Mouse (Mus musculus) kidney, adult 8-10 months (tissue): ENCODE results near the gene Clstn1.

ENCODE experiments used
- DNase-seq, 2 experiments: peaks; one replicate each; pipeline ENCODE4 v3.0.0; 2022

The Clstn1 gene

DNA sequence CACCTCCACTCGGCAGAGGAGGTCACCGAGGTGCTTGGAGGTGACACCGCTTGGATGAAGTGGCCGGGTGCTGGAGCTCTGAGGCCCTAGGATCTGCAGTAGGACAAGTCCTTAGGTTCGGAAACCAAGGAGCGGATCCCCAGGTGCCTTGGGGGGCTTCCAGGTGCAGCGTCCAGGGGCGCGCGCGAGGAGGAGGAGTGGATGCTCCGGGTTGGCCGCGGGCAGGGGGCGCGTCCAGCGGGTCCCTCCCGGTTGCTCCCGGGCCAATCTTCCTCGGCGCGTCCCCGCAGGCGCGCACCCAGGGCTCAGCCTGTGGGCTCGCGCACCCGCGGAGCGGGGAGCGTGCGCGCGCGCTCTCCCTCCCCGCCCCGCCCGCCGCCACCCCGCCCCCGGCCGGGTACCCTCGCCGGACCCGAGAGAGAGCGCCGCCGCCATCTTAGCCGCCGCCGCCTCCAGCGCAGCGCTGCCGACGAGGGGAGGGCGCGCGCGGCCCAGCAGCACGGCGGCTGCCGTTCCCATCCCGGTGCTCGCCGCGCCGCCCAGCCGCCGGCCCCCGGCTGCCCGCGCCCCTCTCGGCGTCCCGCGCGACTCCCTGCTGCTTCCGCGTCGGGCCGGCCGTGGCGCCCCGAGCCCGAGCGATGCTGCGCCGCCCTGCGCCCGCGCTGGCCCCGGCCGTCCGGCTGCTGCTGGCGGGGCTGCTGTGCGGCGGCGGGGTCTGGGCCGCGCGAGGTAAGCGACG is at the start of gene Clstn1:
Clstn1 (plus strand) TSS at position 425 of the 739 bp plus-strand sequence.
- peak; percentile 22 to 37 for DNase-seq

DNA sequence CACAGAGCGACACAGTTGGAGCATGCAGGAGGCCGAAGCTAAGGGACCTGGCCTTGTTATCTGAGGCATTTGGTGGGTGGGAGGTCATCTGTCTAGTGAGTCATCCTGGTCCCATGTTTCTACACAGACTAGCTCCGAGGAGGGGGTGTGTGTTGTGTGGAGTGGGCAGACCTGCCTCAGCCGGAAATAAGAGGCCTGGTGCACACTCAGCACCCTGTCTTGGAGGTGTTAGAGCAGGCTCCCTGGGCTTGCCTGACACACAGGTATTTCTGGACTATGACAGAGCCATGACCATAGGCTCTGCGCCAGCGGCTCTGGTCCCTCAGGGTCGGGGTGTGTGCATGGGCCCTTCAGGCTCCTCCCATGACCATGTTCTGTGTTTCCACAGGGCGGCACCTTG is 46.8 kb upstream of the Clstn1 start:
- no peak for DNase-seq

DNA sequence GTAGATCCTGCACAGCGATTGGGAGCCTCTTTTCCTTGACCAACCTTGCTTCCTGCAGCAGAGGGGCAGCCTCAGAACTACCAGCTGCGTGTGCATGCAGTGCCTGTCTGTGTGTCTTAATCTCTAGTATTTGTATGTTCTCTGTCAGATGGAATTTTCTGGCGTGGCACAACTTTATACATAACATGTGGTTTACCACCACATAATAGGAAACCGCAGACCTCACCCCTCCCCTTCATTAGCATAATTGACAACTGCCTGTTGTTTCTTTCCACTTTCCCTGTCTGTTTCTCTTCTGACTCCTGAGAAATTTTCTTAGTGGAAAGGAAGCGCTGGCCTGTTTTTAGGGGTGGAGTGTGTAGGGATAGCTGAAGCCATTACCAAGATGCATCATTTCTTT is 44.3 kb upstream of the Clstn1 start:
- DNase-seq = no peak

DNA sequence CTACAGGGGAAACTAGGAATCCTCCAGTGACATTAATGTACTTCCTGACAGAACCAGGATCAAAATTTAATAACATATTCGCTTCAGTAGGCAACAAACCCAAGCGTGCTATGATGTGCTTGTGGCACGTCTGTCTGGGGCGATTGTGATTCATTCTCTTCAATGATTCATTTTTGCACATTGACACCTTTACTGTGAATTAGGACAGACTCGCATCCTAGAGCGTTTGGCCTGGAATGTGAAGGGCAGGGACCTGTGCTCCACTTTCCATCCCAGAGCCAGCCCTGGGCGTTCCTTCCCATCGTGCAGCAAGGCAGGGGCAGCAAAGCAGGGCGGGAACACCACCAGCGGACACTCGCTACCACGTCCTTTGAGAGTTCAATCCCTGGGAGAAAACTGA is 43.8 kb upstream of the Clstn1 start:
- no peak for DNase-seq

DNA sequence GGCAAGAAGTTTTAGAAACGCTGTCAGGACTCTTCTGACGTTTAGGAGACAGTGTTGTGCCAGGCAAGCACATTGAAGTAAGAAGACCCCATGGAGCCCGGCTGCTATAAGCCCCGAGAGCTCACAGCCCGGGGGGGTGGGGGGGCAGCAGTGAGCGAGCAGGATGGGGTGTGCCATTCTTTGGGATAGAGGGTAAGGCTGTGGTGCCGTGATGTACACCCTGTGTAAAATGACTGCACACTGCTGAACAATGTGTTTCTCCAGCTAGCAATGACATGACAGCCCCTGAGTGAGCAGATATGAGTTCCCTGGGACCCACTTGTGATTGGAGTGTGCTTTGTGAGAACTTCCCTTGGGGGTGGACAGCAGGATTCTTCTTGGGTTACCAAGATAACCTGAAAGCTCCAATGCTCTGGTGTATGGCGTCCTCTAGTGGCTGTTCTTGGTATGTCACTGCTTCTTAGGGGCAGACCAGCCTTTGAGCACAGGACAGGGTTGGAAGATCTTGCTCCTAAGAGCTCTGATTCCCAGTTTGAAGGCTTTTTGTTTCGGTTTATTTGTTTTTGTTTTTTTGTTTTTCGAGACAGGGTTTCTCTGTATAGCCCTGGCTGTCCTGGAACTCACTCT is 43.2 kb upstream of the Clstn1 start:
- peak; percentile 58 to 90 for DNase-seq

DNA sequence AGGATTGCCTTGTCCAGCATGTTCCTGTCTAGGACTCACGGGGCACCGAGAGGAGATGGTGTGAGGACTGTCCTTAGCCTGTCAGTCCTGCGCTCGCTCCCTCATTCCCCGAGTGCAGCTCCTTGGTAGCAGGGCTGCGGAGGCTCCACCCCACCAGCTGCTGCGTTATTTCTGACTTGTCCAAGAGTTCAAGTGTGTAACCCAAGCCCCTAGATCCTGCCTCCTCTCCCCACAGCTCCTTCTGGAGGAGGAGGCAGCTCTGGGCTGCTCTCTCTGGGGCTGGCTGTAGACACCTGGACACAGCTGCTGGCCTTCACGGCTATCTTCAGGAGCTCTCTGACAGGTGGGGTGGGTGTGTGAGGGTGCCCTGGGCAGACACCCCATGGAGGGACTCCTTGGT is 41.4 kb upstream of the Clstn1 start:
- no peak for DNase-seq

DNA sequence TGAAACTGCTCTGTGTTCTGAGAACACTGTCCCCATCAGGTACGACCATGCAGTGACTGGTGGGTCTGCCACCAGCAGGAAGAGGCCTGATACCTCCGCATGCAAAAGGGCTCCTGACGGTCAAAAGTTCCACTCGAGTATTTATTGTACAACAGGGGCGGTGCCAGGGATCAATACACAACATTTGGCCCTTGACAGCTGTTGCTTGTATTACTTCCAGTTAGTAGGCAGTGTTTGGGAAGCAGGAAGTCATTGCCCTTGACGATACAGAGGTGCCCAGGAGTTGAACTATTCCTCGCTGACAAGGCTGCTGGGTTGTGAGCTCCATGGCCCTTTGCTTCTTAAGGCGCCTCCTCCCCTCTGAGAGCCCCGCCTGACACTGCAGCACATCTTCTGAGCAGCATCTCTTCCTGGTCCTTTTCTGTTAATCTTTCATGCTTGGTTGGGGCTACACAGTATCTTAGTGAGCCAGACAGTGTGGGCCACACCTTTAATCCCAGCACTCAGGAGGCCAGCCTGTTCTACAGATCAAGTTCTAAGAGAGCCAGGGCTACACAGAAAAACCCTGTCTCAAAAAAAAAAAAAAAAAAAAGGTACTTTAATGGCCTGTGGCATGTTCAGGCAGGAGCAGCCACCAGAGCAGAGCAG is 39.3 kb upstream of the Clstn1 start:
- DNase-seq = no peak

DNA sequence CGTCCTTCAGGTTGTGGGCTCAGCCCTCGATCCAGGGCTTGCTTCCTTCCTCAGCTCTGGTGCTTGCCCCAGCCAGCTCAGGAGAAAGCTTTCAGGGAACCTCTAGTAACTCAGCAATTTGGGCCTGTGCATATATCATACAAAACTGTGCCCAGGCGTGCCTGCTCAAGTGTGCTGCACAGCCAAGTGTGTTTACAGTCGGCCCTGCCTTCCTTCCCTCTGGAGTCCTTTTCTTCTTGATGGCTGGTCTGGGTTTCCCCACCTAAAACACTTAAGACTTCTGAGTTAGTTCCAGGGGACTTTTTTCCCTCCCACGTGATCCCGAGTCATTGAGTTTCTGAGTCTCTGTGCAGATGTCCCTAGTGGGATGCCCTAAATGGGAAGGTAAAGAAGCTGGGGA is 38.7 kb upstream of the Clstn1 start:
- DNase-seq = no peak

DNA sequence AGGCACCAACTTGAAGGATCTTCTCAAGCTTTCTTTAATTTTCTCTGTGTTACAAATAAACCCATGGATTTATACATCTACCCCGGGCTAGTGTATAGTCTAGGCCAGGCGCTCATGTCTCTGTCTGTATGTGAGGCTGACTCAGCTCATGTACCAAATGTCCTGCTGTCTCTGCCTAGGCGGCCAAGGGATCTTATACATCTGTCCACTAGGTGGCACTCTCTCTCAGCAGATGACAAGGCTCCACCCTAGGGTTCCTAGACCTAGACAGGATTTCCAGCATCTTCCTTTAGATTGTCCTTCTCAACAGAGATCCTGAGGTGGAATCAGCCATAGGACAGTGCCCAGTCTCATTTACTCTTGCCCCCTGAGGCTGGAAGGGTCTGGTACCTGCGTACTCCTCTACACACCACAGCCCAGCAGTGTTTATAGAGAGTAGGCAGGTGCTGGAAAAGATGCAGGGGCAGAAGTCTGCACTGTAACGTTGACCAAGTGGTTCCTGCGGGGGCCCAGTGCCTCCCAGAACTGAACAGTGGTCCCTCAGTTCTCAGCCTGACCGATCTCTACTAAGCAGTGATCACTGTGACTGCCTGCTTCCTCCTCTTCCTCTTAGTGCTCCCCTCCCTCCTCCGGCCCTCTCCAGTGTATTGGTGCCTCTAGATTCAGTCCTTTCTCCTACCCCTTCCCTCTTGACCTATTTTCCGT is 36.9 kb upstream of the Clstn1 start:
- DNase-seq = peak; percentile 62 to 81

DNA sequence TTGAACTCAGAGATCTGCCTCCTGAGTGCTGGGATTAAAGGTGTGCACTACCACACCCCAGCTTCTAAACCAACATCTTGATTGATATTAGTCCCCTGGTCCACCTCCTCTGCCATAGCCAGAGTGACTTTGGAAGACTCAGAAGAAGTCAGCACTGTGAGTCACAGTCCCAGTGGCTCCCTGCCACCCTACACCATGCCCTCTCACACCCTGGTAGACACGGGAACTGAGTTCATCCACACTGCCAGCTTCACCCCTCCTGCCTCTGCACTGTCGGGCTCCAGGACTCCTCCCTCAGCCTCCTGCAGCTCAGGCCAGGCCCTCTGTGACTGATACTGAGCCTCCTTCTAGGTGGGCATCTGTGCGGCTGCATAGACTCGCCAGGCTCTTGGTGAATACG is 35.4 kb upstream of the Clstn1 start:
- DNase-seq = no peak

DNA sequence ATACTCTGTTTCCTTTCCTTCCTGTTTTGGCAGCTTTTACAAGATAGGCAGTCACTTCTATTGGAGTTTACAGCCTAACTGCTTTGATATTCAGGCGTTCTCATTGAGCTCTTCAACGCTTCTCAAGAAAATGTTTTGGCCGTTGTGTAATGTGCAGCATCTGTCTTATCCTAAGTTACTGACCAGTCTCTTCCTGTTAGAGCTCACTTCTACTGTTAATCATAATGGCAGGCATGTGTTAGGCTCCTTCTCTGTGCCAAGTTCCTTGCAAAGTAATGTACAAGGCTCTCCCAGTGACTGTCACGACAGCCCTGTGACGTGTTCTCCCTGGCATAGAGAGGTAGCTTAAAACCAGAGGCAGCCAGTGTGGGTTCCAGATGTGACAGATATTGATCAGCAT is 34.6 kb upstream of the Clstn1 start:
- no peak for DNase-seq

DNA sequence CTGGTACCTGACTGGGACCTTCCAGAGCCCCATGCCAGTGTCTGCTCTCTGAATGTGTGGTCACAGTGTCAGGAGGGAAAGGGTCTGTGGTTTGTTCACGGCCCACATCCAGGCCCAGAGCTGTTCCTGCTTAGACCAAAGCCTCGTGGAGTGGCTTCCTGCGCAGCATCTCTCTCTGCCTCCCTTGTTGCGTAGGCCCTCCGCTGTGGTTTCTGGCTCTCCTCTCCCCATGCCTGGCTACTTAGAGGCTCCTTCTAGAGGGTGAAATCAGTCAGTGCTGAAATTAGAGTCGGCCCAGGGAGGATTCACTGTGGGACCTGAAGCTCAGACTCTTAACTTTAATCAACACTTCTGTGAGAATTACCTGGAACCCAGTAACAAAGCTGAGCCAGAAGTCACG is 32.4 kb upstream of the Clstn1 start:
- DNase-seq = no peak

DNA sequence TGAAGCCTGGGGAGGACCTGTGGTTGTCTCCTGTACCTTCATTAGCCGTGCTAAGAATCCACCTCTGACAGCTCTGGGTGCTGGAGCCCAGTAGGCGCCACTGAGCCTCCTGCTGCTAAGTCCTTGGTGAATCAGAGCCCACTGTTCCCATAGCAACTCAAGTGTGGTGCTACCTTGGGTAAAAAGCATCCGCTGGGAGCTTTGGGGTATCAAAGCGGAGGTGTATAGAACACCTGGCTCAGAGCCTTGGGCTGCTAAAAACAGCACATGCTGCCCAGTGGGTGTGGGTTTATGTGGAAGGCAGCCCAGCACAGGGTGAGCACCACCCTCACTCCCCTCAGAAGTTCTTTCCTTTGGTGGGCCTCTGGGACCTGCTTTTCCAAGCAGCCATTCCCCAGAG is 30.2 kb upstream of the Clstn1 start:
- DNase-seq = no peak

DNA sequence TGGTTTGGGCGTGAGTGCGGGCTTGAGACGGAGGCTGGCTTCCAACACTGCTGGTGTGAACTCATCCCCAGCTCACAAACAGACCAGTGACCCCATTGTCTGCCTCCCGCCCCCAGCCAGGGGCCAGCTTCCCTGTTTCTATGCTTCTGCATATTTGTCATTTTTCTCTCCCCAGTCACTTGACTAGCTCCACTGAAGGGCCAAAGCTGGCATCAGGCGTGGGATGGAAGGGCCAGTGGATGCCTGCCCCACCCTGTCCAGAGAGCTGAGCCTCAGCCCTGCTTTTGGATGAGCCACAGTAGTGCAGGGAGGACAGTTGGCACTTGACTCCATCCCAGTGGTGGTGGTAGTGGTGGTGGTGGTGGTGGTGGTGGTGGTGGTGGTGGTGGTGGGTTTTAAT is 28.4 kb upstream of the Clstn1 start:
- DNase-seq = no peak

DNA sequence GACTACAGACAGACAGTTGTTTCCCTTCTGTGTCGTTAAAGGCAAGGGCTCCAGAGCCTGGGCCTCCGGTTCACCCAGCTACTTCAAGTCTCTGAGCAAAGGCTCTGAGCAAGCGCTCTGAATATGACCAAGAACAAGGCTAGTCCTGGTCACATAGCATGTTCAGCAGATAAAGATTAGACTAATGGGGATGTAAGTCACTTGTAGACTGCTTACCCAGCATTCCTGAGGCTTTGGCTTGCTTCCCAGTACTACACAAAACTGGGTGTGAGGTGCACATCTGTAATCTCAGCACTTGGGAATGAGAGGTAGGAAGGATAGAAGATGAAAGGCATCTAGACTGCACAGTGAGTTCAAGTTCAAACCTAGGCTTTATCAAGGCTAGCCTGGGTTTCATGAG is 27.9 kb upstream of the Clstn1 start:
- DNase-seq = no peak

DNA sequence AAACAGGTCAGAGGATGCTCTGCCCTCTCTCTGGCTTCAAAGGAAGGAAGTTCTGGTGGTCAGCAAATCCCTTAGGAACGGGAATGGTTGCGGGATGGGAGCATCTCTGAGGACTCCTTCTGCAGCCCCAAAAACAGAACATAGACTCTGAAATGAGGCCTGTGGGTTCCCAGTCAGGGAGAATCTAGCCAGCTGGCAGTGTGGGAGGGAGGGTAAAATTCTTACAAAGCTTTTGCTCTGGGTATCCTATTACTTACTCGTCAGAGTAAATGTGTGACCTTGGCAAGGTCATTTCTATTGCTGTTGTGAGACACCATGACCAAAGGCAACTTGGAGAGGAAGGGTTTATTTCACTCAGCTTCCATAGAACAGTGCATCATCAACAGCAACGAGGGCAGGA is 24.9 kb upstream of the Clstn1 start:
- DNase-seq = no peak

DNA sequence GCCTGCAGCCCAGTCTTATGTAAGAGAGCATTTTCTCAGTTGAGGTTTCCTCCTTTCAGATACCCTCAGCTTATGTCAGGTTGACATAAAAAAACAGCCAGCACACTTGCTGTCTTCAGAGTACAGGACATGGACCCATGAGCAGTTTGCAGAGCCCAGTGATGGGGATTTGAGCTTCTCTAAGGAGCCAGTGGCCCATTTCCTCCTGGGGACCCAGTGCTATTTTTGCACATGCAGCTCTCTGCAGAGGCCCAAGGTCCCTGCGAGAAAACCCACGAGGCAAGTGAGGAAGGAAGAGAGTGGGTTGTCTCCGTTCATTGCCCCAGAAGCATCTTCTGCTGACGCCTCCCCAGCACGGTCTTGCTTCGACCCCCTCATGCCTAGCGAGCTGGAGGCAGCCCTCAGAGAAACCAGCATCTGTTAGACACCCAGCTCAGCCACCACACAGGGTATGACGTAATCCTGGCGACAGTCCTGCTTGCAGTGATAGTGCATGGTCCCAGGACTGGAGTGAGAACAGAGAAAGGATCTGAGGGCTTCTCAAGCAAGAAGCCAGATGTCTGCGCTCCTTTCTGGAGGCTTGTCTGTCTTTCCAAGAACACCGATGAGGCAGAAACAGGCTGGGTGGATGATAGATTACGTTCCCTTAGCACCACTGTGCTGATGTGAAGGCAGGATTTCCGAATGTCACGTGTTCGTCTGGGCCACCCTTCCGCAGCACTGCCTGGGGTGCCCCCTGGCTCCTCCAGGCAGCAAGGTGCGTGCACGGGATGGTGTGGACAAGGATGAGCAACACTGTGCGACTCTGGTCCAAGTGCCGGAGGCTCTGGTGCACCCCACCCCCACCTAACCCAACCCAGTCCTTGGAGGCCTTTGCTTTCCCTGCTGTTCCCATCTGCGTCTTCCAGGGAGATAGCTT is 24.0 kb upstream of the Clstn1 start:
- DNase-seq = no peak

DNA sequence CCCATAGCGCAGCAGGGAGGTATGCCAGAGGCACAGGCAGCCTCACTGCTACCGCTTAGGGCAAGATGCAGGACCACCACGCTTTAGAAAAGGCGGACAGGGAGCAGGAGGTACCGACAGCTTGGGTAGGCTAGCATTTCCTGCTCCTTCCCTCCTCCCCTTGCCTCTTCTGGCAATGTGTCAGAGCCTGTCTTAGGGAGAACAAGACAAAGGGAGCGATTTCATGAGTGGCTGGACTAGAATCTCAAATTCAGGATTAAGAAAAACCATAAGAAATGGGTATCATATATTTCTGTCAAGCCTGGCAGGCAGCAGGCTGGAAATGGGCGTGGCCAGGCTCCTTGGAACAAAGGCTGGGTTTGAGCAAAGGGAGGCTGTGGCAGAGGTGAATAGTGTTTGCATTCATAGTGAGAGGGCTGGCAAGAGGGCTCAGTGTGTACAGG is 23.3 kb upstream of the Clstn1 start:
- DNase-seq = no peak

DNA sequence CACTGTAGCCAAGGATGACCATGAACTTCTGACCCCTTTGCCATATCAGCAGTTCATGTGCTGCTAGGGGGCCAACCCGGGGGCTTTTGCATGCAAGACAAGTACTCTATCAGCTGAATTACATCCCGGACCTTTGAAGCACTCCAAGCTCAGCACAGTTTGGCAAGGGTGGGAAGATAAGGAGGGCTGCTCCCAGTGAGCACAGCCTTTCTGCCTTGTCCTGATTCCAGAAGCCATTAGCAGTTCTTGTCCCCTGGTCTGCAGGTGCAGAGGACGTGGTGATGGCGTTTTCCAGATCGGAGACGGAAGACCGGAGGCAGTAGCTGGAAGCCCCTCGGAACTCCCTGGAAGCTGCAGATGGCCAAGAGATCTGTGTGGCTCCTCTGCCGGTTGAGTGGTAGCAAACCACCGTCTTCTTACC is 22.3 kb upstream of the Clstn1 start:
- no peak for DNase-seq

DNA sequence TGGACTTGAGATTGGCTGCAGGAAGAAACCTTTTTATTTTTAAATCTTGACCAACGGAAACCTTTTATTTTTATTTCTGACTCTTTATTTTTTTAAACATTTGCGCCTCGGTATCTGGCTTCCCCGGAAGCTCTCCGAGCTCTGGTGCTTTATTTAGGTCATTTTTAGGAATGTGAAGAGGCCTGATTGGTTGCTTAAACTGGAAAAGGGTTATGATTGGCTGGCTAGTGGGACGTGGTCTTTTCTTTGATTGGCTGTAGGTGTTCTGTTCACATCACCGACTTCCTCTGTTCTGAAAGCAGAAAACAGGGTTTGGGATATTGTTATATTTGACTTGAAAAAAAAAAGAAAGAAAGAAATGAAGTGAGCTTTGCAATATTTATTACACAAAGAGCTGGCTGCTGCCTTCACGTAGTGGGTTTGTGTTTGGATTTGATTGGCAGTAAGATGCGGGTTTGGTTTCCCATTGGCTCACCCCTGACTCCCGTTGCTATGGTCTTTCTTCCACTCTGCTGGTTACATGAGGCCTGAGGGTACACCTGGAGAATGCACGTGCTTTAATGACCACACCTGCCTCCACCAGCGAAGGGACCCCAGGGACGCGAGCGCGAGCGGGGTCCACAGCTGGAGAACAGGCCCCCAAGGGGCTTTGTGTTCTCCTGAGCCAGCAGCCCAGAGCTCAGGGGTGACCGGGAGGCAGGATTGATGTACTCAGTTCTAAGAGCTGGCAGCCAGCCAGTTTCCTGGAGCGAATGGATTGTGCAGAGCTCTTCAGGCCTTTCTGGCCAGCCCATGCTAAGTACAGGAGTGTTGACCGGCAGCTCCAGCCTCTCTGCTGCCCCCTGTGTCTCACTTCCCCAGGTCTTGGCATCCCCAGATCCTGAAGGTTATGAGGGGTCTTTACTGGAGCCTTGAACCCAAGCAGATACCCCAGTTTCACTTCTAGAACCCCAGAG is 21.5 kb upstream of the Clstn1 start:
- peak; percentile 70 to 76 for DNase-seq

DNA sequence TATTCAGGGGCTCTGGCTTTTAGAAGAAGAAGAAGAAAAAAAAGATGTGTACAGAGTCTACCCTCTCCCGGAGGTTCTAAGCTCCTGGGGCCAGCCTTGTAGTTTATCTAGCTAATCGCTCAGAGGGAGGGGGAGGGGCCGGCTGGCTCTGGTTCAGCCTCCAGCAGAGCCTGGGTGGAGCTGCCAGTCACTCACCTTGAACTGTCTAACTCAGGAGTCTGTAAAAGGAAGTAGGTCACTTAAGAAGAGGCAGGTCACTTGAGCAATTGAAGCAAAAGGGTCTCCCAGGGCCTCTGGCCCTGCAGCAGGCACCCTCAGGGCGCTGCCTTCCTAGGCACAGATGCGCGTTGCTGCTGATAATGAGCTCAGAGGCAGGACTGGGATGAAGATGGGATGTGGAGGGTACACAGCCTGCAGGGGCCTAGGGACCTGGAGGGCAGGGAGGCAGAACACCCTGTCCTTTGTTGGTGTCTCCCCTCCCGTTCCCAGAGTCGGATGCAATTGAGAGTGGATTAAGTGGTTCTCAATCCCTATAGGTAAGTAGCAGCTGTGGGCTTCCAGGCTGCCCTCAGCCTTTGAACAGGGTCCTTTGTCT is 18.7 kb upstream of the Clstn1 start:
- peak; percentile 67 to 73 for DNase-seq
